9 mouse cellular contexts compared by ENCODE assay signal in the genomic region with DNA sequence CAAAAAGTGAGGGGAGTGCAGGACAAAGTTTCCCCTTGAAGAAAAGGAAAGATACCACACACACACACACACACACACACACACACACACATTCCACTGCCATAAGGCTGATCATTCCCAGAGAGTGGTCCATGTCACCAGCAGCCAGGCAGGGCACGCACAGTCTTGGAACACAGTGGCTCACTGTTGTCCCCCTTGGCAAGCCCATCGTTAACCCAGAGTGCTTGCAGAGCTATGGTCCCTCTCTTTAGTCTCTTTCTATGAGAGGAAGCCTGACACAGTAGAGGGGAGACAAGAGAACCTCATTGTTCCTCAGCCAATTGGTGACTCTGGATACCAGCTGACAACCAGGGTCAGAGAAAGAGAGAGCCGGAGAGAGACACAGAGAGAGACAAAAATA.
DNase-seq lines count a peak whose midpoint lies in the region; ATAC-seq and TF ChIP-seq lines count a peak whose summit lies in the region.
"Had no signal": no experiment of that assay in that cellular context is flagged by ENCODE, and none has a peak within 500 bp of the region (broad histone marks: within the 10 kb centered on the region; RNA-seq: fewer than 3 reads in every experiment).

No protein-coding gene starts in this region.

- no peak for TF ChIP-seq CTCF in brain, embryonic 14.5 days (IDR thresholded peaks at IDR 0.05; ENCODE audit: borderline replicate concordance, extremely low read depth, insufficient read depth, insufficient read length)

- no peak overlapping the region for H3K4me3 ChIP-seq in heart, embryonic 15.5 days
- no peak overlapping the region for H3K4me3 ChIP-seq in forebrain, embryonic 14.5 days (ENCODE audit: low read depth, low read length)
- H3K4me3 ChIP-seq: neural tube, embryonic 12.5 days had no signal

- no peaks in the 10 kb centered on the region for H3K9me3 ChIP-seq in heart, embryonic 15.5 days (replicated peaks)
- H3K9me3 ChIP-seq in forebrain, embryonic 14.5 days (replicated peaks; ENCODE audit: control insufficient read depth, low read length) = no peaks in the 10 kb centered on the region
- H3K9me3 ChIP-seq: neural tube, embryonic 12.5 days had no signal

- intact Hi-C loops in heart, postnatal 14 days (cut with DNase I) = loop anchor here (2.0 kb wide), 1 partner anchor 14 kb away; no protein-coding TSS in a partner anchor
- intact Hi-C loops in left cerebral cortex, postnatal 25 days (cut with DNase I) = no loop called here

- peak overlapping the region; percentile 76 for H3K27ac ChIP-seq in heart, embryonic 15.5 days
- H3K27ac ChIP-seq in forebrain, embryonic 14.5 days (ENCODE audit: low read depth, low read length) = no peak overlapping the region
- H3K27ac ChIP-seq: neural tube, embryonic 12.5 days had no signal

- H3K4me2 ChIP-seq in heart, embryonic 15.5 days = no peak overlapping the region
- no peak overlapping the region for H3K4me2 ChIP-seq in forebrain, embryonic 14.5 days (ENCODE audit: low read length)
- H3K4me2 ChIP-seq: neural tube, embryonic 12.5 days had no signal

- DNase-seq in heart, postnatal 14 days = no peak
- peak; percentile 72 for DNase-seq in brain, embryonic 14.5 days (ENCODE audit: low read depth)
- peak; percentile 32 for DNase-seq in forebrain, embryonic 14.5 days (ENCODE audit: low spot score)
- peak; percentile 27 to 55 for DNase-seq in left cerebral cortex, postnatal 25 days (ENCODE audit: low spot score in 2 of 2)
- DNase-seq in spleen, adult 18-20 months = no peak
- no peak for DNase-seq in adrenal gland, adult 2 months
- no peak for DNase-seq in thymus, postnatal 10 days (ENCODE audit: low spot score in 2 of 2)

- peaks cover 22% of the 10 kb centered on the region for H3K36me3 ChIP-seq in heart, embryonic 15.5 days
- no peaks in the 10 kb centered on the region for H3K36me3 ChIP-seq in forebrain, embryonic 14.5 days (ENCODE audit: control insufficient read depth, insufficient read depth, low read length)
- H3K36me3 ChIP-seq: neural tube, embryonic 12.5 days had no signal

- no peak for ATAC-seq in heart, embryonic 15.5 days (replicated peaks; ENCODE audit: insufficient number of reproducible peaks, insufficient read depth, low FRiP score, low read depth)
- ATAC-seq in forebrain, embryonic 14.5 days = peak; percentile 57; the same call in 1 of the 2 replicates

- H3K27me3 ChIP-seq in heart, embryonic 15.5 days = no peaks in the 10 kb centered on the region
- H3K27me3 ChIP-seq in forebrain, embryonic 14.5 days (replicated peaks; ENCODE audit: control insufficient read depth, insufficient read depth, low read length) = no peaks in the 10 kb centered on the region
- H3K27me3 ChIP-seq: neural tube, embryonic 12.5 days had no signal

- TF ChIP-seq POLR2A in brain, embryonic 14.5 days (IDR thresholded peaks at IDR 0.05; ENCODE audit: borderline replicate concordance, extremely low read depth, insufficient read depth, insufficient read length, poor library complexity, severe bottlenecking) = no peak

- 41% methylated on average over 3 of the region's 3 CpGs for WGBS in heart, embryonic 15.5 days
- 30% methylated on average over 3 of the region's 3 CpGs for WGBS in forebrain, embryonic 14.5 days

- H3K9ac ChIP-seq in heart, embryonic 15.5 days = no peak overlapping the region
- H3K9ac ChIP-seq in forebrain, embryonic 14.5 days (ENCODE audit: low read length) = no peak overlapping the region
- H3K9ac ChIP-seq: neural tube, embryonic 12.5 days had no signal

- H3K4me1 ChIP-seq in heart, embryonic 15.5 days (replicated peaks) = peaks cover 92% of the 10 kb centered on the region
- H3K4me1 ChIP-seq in forebrain, embryonic 14.5 days (ENCODE audit: control insufficient read depth, insufficient read depth, low read length) = no peaks in the 10 kb centered on the region
- H3K4me1 ChIP-seq: neural tube, embryonic 12.5 days had no signal

Comparison
In these comparisons a context has a peak if more than half of its experiments do, and no peak if none do; other contexts are left out.
1. DNase-seq: peak in brain, embryonic 14.5 days (single experiment), forebrain, embryonic 14.5 days (single experiment) and left cerebral cortex, postnatal 25 days (2 of 2); none in heart, postnatal 14 days (0 of 2), spleen, adult 18-20 months (0 of 2), adrenal gland, adult 2 months (single experiment) and thymus, postnatal 10 days (0 of 2).